Mouse (Mus musculus) neural tube, embryonic 13.5 days (tissue): ENCODE results near the gene Tmprss7. TPM values are rescaled to one million over a fixed set of nuclear protein-coding genes. Genes with fewer than 3 reads are reported as not detected.

Experiments used
- ATAC-seq: fragments of 200-750 bp; cut with Nextera tagmentation; 2 replicates; pipeline ENCODE4 v1.8.0; 2017; ENCODE audit warnings: low read depth, mild to moderate bottlenecking, moderate TSS enrichment, moderate library complexity
- H3K27ac ChIP-seq: fragments of 300-500 bp; sonication (generic); replicated peaks from 2 replicates; pipeline ENCODE4 v1.5.1; 2015; ENCODE audit warnings: moderate library complexity, mild to moderate bottlenecking, inconsistent platforms
- H3K27me3 ChIP-seq: fragments of 300-500 bp; sonication (generic); 2 replicates; pipeline ENCODE4 v1.6.1; 2015; ENCODE audit warnings: mild to moderate bottlenecking, inconsistent platforms
- H3K36me3 ChIP-seq: fragments of 300-500 bp; sonication (generic); 2 replicates; pipeline ENCODE4 v1.6.1; 2015; ENCODE audit warnings: mild to moderate bottlenecking, inconsistent platforms
- H3K4me1 ChIP-seq: fragments of 300-500 bp; sonication (generic); replicated peaks from 2 replicates; pipeline ENCODE4 v1.6.1; 2015; ENCODE audit warnings: inconsistent platforms
- H3K4me2 ChIP-seq: fragments of 300-500 bp; sonication (generic); 2 replicates; pipeline ENCODE4 v1.6.1; 2015; ENCODE audit warnings: inconsistent platforms, mild to moderate bottlenecking, moderate library complexity
- H3K4me3 ChIP-seq: fragments of 300-500 bp; sonication (generic); 2 replicates; pipeline ENCODE4 v1.5.1; 2015; ENCODE audit warnings: mild to moderate bottlenecking, inconsistent platforms
- H3K9ac ChIP-seq: fragments of 300-500 bp; sonication (generic); 2 replicates; pipeline ENCODE4 v1.6.1; 2015; ENCODE audit warnings: moderate library complexity, mild to moderate bottlenecking, inconsistent platforms
- H3K9me3 ChIP-seq: fragments of 300-500 bp; sonication (generic); 2 replicates; pipeline ENCODE4 v1.6.1; 2016; ENCODE audit warnings: inconsistent platforms
- WGBS: fragments of 180-500 bp; shearing (Covaris S2); methylation state at CpG from one replicate; pipeline ENCODE4 v1.1.7; 2015; 5-methylcytosine and 5-hydroxymethylcytosine counted together
- polyA plus RNA-seq: library from polyadenylated mRNA; unstranded; fragments of >200 nt; fragmentation: Nextera tagmentation; extraction: Ambion mirVana; gene quantifications from 2 replicates; pipeline ENCODE4 v1.2.1, GENCODE M21; 2015

Gene Tmprss7
- polyA plus RNA-seq, 1 experiment from 2014 or later, result 0.24 TPM

DNA sequence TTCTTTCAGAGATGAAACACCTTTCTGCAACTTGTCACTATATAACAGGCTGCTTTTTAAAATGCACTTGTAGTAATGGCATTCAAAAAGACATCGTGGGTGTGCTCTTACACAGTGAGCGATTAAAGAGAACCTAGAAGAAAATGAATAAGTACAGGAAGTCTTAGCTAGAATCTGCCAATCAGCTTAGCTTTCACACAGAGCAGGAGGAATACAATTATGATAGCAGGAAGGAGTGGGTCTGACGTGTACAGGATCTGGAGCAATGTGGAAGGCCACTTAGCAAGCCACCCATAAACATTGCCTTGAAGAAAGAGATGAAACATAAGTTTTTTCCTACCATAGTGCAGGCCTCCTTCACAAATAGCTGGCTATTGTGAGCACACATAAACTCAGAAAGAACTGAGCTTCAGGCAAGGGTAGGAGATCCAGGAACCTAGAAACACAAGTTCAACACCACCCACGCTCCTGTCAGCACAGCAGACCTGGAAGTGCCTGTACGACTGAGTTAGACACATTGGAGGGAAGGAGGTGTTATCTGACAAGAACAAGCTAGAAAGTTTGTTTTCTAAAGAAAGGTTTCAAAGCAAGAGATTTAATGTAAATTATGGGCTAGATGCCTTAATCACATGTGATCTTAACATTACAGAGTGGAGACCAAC, 21.2 kb upstream of the Tmprss7 start:
- Histone ChIP-seq H3K9me3 (no peaks in the 10 kb centered on the region), H3K27me3 (no peaks in the 10 kb centered on the region), H3K4me3 (no peak overlapping the region), H3K27ac (no peak overlapping the region), H3K9ac (no peak overlapping the region), H3K4me2 (no peak overlapping the region), H3K36me3 (peaks cover 85% of the 10 kb centered on the region), H3K4me1 (peaks cover 33% of the 10 kb centered on the region)
- 86% methylated on average over 5 of the region's 5 CpGs for WGBS
- no peak for ATAC-seq

- H3K9me3 ChIP-seq, result no peaks in the 10 kb centered on the region
- H3K36me3 ChIP-seq, result peaks cover 83% of the 10 kb centered on the region
- WGBS, result 80% methylated on average over 1 of the region's 1 CpGs
- peaks cover 26% of the 10 kb centered on the region; the same call in 1 of the 2 replicates for H3K4me1 ChIP-seq
- 0 out of 2 replicates have a peak overlapping the region, but pooled peaks have one; percentile 7 for H3K27ac ChIP-seq
- no peak overlapping the region for H3K9ac ChIP-seq
- no peak overlapping the region for H3K4me3 ChIP-seq
- H3K27me3 ChIP-seq, result no peaks in the 10 kb centered on the region
- no peak for ATAC-seq
- no peak overlapping the region for H3K4me2 ChIP-seq
These were observed 20.4 kb upstream of the Tmprss7 start for GRCm38 (mm10) chr16:45713878-45714277.

- no peak for ATAC-seq
- Histone ChIP-seq H3K27ac (no peak overlapping the region), H3K27me3 (no peaks in the 10 kb centered on the region), H3K4me3 (no peak overlapping the region), H3K4me2 (no peak overlapping the region), H3K36me3 (peaks cover 81% of the 10 kb centered on the region), H3K9me3 (no peaks in the 10 kb centered on the region), H3K4me1 (peaks cover 23% of the 10 kb centered on the region; the same call in 1 of the 2 replicates), H3K9ac (no peak overlapping the region)
- 49% methylated on average over 5 of the region's 5 CpGs for WGBS
These were observed 19.8 kb upstream of the Tmprss7 start for GRCm38 (mm10) chr16:45713261-45713660.

- Histone ChIP-seq H3K4me1 (peaks cover 23% of the 10 kb centered on the region; the same call in 1 of the 2 replicates), H3K4me3 (no peak overlapping the region), H3K27me3 (no peaks in the 10 kb centered on the region), H3K36me3 (peaks cover 63% of the 10 kb centered on the region), H3K9me3 (no peaks in the 10 kb centered on the region), H3K27ac (no peak overlapping the region), H3K9ac (no peak overlapping the region), H3K4me2 (no peak overlapping the region)
- no peak for ATAC-seq
- WGBS, result 74% methylated on average over 7 of the region's 7 CpGs
These were observed 17.8 kb upstream of the Tmprss7 start for GRCm38 (mm10) chr16:45711263-45711662.

DNA sequence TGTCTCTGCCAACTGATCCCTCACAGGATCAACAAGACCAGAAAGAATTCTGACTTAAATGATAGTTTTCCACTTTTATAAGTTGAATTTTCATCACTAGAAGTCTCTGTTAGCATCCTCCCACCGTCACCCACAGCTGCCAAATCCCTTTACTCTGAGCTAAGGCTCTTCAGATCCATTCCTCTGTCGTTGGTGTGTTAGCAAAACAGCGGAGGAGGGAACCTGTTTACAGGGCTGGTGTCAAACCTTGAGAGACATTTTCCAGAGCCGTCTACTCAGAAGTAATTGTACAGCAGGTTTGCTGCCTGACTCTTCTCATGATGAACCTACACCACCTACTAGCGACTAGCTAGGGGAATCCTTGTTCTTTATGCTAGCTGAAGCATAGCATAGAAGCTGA, 5.8 kb upstream of the Tmprss7 start:
- ATAC-seq, result no peak
- Histone ChIP-seq H3K4me1 (peaks cover 7% of the 10 kb centered on the region), H3K36me3 (no peaks in the 10 kb centered on the region), H3K27me3 (no peaks in the 10 kb centered on the region), H3K4me2 (no peak overlapping the region), H3K9me3 (no peaks in the 10 kb centered on the region), H3K9ac (no peak overlapping the region), H3K4me3 (no peak overlapping the region), H3K27ac (no peak overlapping the region)
- WGBS, result 83% methylated on average over 5 of the region's 5 CpGs

DNA sequence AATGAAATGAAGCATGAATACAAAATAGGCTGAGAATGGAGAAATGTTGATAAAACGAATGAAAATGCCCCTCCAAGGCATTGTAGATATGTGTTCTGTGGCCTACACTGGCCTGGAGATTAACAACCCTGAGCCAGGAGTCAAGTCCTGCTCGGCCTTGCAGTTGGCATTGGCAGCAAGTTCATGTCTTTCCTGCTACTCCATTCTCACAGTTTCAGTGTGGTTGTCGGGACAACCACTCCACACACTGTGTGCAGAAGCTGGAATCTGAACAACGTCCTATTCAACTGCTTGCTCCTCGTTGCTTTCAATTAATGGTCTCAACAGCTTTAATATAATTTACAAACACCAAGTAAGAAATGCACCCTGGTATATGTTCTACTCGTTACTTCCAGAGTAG, 4.5 kb upstream of the Tmprss7 start:
- no peak overlapping the region for H3K4me2 ChIP-seq
- H3K27ac ChIP-seq, result no peak overlapping the region
- no peaks in the 10 kb centered on the region for H3K9me3 ChIP-seq
- ATAC-seq, result peak; percentile 60; the same call in 1 of the 2 replicates
- H3K4me3 ChIP-seq, result no peak overlapping the region
- no peak overlapping the region for H3K9ac ChIP-seq
- H3K36me3 ChIP-seq, result no peaks in the 10 kb centered on the region
- peaks cover 7% of the 10 kb centered on the region for H3K4me1 ChIP-seq
- 50% methylated on average over 6 of the region's 6 CpGs for WGBS
- H3K27me3 ChIP-seq, result no peaks in the 10 kb centered on the region

GRCm38 (mm10) chr16:45695445-45696160, 2.1 kb upstream of the Tmprss7 start:
- no peak overlapping the region for H3K4me3 ChIP-seq
- peaks cover 9% of the 10 kb centered on the region for H3K4me1 ChIP-seq
- H3K4me2 ChIP-seq, result no peak overlapping the region
- ATAC-seq, result peak; percentile 41; the same call in 1 of the 2 replicates
- WGBS, result 67% methylated on average over 9 of the region's 9 CpGs
- H3K9ac ChIP-seq, result no peak overlapping the region
- H3K36me3 ChIP-seq, result no peaks in the 10 kb centered on the region
- no peaks in the 10 kb centered on the region for H3K9me3 ChIP-seq
- H3K27me3 ChIP-seq, result no peaks in the 10 kb centered on the region
- no peak overlapping the region for H3K27ac ChIP-seq

- H3K9me3 ChIP-seq, result no peaks in the 10 kb centered on the region
- H3K36me3 ChIP-seq, result no peaks in the 10 kb centered on the region
- WGBS, result 47% methylated on average over 3 of the region's 3 CpGs
- H3K27me3 ChIP-seq, result no peaks in the 10 kb centered on the region
- H3K9ac ChIP-seq, result no peak overlapping the region
- H3K4me2 ChIP-seq, result no peak overlapping the region
- no peak overlapping the region for H3K27ac ChIP-seq
- peaks cover 17% of the 10 kb centered on the region for H3K4me1 ChIP-seq
- H3K4me3 ChIP-seq, result no peak overlapping the region
- ATAC-seq, result no peak
These were observed 607 bp downstream of the Tmprss7 start for GRCm38 (mm10) chr16:45692851-45693250.

DNA sequence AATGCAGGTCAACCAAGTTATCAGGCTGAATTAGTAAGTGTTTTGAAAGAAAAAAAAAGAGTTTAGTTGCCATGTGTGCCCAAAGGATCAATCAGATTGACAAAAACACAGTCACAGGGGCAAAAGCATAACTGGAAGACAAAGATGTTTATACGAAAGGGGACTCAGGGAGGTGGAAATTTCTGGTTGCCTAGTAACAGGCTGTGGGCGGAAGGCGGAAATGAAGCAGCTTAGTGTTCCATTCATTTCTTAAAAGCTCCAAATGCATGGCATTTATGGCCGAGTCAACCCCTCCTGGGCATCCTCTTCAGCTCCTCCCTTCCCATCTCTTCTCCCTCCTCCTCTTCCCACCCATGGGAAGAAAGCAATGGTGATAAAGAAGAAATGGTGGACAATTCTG, 3.3 kb downstream of the Tmprss7 start:
- Histone ChIP-seq H3K4me3 (no peak overlapping the region), H3K9ac (no peak overlapping the region), H3K36me3 (no peaks in the 10 kb centered on the region), H3K9me3 (no peaks in the 10 kb centered on the region), H3K4me1 (peaks cover 12% of the 10 kb centered on the region), H3K27ac (peak overlapping the region; percentile 74), H3K27me3 (no peaks in the 10 kb centered on the region), H3K4me2 (peak overlapping the region; percentile 24; the same call in 1 of the 2 replicates)
- WGBS, result 12% methylated on average over 4 of the region's 4 CpGs
- peak; percentile 87; the same call in 1 of the 2 replicates for ATAC-seq

DNA sequence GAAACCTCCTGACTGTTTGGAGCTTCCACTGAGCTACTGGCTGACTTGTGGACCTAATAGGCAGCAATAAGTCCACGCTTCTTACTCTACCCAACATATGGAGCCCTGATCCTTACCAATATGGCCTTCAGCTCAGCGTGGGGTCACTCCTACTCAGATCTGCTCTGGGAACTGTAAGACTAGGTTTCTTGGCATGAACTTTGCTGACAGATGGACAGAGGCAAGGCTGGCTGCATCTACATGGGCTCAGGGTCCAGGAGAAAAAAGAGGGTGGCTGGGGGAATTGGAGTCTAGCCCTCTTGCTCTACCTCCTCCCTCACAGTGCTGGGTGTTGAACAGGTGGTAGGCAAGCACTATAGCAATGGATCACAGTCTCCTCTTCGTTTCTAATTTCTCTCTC, 6.6 kb downstream of the Tmprss7 start:
- H3K27me3 ChIP-seq, result no peaks in the 10 kb centered on the region
- no peak for ATAC-seq
- H3K9me3 ChIP-seq, result no peaks in the 10 kb centered on the region
- H3K27ac ChIP-seq, result no peak overlapping the region
- peaks cover 10% of the 10 kb centered on the region for H3K4me1 ChIP-seq
- no peak overlapping the region for H3K4me2 ChIP-seq
- H3K4me3 ChIP-seq, result no peak overlapping the region
- no peak overlapping the region for H3K9ac ChIP-seq
- WGBS, result 84% methylated on average over 3 of the region's 3 CpGs
- no peaks in the 10 kb centered on the region for H3K36me3 ChIP-seq

DNA sequence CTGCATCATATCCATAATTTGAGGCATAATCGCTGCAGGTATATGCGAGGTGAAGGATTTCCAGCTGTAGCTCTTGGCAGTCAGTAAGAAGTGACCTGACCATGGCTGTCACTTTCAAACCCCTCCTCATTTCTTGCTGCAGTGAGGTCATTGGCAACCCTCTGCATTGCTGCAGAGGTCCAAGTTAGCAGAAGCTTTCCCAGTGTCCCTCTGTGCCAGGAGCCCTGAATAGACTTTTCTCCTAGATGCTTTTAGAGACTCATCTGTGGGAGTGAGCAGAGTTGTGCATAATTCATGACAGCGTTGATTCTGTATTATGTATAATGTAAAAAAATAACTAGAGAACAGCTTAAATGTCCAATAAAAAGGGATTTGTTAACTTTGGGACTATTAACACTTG, 8.2 kb downstream of the Tmprss7 start:
- no peak overlapping the region for H3K27ac ChIP-seq
- no peak overlapping the region for H3K9ac ChIP-seq
- H3K9me3 ChIP-seq, result no peaks in the 10 kb centered on the region
- H3K4me2 ChIP-seq, result no peak overlapping the region
- H3K36me3 ChIP-seq, result no peaks in the 10 kb centered on the region
- 70% methylated on average over 3 of the region's 3 CpGs for WGBS
- H3K27me3 ChIP-seq, result no peaks in the 10 kb centered on the region
- no peak for ATAC-seq
- no peak overlapping the region for H3K4me3 ChIP-seq
- H3K4me1 ChIP-seq, result peaks cover 5% of the 10 kb centered on the region

- WGBS, result 14% methylated on average over 8 of the region's 8 CpGs
- no peaks in the 10 kb centered on the region for H3K9me3 ChIP-seq
- no peaks in the 10 kb centered on the region for H3K36me3 ChIP-seq
- no peak overlapping the region for H3K4me2 ChIP-seq
- H3K27ac ChIP-seq, result no peak overlapping the region
- no peak for ATAC-seq
- 0 out of 2 replicates have a peak, but pooled peaks cover under 1% of the 10 kb centered on the region for H3K4me1 ChIP-seq
- no peak overlapping the region for H3K4me3 ChIP-seq
- no peak overlapping the region for H3K9ac ChIP-seq
- H3K27me3 ChIP-seq, result no peaks in the 10 kb centered on the region
These were observed 8.6 kb downstream of the Tmprss7 start for GRCm38 (mm10) chr16:45684815-45685214.
